Mouse (Mus musculus) layer of hippocampus, adult 9-10 months (tissue): ENCODE measurements around the gene Sfn.

Experiments used
- DNase-seq: peaks from one replicate; pipeline ENCODE4 v3.0.0; 2022; ENCODE audit warnings: low spot score

Sfn gene

GRCm38 (mm10) chr4:133619473-133620136 lies 17.6 kb upstream of the Sfn start:
- no peak for DNase-seq

GRCm38 (mm10) chr4:133617936-133618335 lies 16.0 kb upstream of the Sfn start:
- no peak for DNase-seq

GRCm38 (mm10) chr4:133615416-133615815 lies 13.4 kb upstream of the Sfn start:
- DNase-seq = no peak

GRCm38 (mm10) chr4:133614274-133614761 lies 12.3 kb upstream of the Sfn start:
- no peak for DNase-seq

GRCm38 (mm10) chr4:133613867-133614266 lies 11.9 kb upstream of the Sfn start:
- no peak for DNase-seq

- no peak for DNase-seq
These were observed 11.1 kb upstream of the Sfn start for GRCm38 (mm10) chr4:133613026-133613425.

GRCm38 (mm10) chr4:133612416-133612815 lies 10.4 kb upstream of the Sfn start:
- DNase-seq = no peak

- no peak for DNase-seq
These were observed 9.8 kb upstream of the Sfn start for GRCm38 (mm10) chr4:133611815-133612214.

GRCm38 (mm10) chr4:133609719-133610118 lies 7.8 kb upstream of the Sfn start:
- peak; percentile 45 for DNase-seq

GRCm38 (mm10) chr4:133607284-133607683 lies 5.3 kb upstream of the Sfn start:
- no peak for DNase-seq

GRCm38 (mm10) chr4:133605330-133605729 lies 3.4 kb upstream of the Sfn start:
- no peak for DNase-seq

GRCm38 (mm10) chr4:133604856-133605255 lies 2.9 kb upstream of the Sfn start:
- no peak for DNase-seq

GRCm38 (mm10) chr4:133604175-133604574 lies 2.2 kb upstream of the Sfn start:
- DNase-seq = no peak

GRCm38 (mm10) chr4:133603056-133603455 lies 1.1 kb upstream of the Sfn start:
- no peak for DNase-seq

GRCm38 (mm10) chr4:133600306-133600705 lies 1.7 kb downstream of the Sfn start:
- no peak for DNase-seq

- peak; percentile 68 for DNase-seq
These were observed 2.3 kb downstream of the Sfn start for GRCm38 (mm10) chr4:133599571-133600073.

GRCm38 (mm10) chr4:133599116-133599515 lies 2.9 kb downstream of the Sfn start:
- DNase-seq = no peak

- no peak for DNase-seq
These were observed 3.4 kb downstream of the Sfn start for GRCm38 (mm10) chr4:133598616-133599015.

GRCm38 (mm10) chr4:133596084-133596483 lies 5.9 kb downstream of the Sfn start:
- DNase-seq = no peak

GRCm38 (mm10) chr4:133595538-133595937 lies 6.4 kb downstream of the Sfn start:
- no peak for DNase-seq

GRCm38 (mm10) chr4:133592570-133592969 lies 9.4 kb downstream of the Sfn start:
- DNase-seq = no peak

- DNase-seq = peak; percentile 50
These were observed 17.7 kb downstream of the Sfn start, which contains the start of gene Gpn2 for GRCm38 (mm10) chr4:133584059-133584951. Gpn2 (plus strand) TSS chr4:133584362.

- DNase-seq = no peak
These were observed 18.3 kb downstream of the Sfn start for GRCm38 (mm10) chr4:133583690-133584058.
